Mouse (Mus musculus): ENCODE measurements around the gene Wdr83os. TPM values are rescaled to one million over a fixed set of nuclear protein-coding genes. Genes with fewer than 3 reads are reported as not detected.
A peak's percentile ranks its signal among the peaks of the same experiment; 100 is the strongest.

The Wdr83os gene
- polyA plus RNA-seq (2012; rRNA removed), result 121 and 139 TPM in 2 replicates

DNA sequence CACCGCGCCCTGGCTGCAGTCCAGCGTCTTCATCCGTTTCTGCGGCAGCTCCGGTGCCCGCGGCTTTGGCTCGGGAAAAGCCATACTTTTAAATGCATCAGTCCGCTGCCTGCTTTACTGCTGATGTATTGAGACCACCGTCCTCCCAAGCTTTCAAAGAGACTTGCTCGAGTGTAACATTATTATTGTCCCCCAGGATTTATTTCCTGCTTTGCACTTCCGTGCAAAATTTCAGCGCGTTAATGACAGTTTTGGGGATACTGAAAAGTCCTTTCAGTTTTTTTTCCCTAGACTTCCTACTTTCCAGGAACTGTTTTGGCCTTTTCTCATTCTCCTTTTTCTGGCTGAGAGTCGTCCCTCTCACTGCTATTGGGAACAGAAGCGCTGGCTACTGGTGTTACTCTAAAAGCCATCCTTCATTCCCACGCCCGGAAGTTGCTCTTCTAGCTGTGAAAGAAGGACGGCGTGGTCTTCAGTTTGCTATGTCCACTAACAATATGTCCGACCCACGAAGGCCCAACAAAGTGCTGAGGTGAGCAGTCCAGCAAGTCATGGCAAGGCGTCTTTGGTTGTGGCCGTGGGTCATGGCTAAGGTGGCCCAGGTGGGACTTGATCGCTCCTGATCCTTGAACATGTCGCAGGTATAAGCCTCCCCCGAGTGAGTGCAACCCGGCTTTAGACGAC is at the start of gene Wdr83os:
Wdr83os (plus strand) TSS at position 209 of the 684 bp plus-strand sequence.
- peak; percentile 36 for DNase-seq (ENCODE audit: low read depth, low spot score)
- under 1% methylated on average over 30 of the region's 30 CpGs for WGBS

DNA sequence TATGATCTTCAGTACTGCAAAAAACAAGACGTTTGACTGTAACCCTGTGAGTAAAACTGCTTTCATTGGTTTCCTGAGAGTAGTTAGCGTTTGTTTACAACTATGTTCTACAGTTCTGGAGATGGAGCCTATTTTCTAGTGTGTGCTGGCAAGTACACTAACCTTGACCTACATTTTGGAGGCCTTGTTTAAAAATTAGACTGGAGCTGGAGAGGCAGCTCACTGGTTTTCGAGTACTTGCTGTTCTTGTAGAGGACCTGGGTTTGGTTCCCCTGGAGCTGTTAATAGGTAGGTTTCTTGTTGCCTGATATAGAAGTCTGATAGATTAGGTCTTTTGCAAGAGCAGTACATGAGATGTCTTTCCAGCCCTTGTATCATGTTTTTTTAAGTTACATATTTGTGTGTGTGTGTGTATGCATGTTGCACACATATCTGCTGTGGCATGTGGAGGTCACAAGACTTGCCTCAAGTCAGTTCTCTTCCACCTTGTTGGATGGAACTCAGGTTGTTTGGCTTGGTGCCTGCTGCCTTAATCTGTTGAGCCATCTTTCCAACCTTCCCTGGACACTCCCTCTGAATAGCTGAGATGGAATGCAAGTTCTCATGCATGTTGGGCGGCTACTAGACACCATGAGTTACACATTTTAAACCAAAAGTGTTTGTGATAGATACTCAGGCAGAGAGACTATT is 47.8 kb upstream of the Wdr83os start:
- DNase-seq (ENCODE audit: low read depth, low spot score), result no peak
- 61% methylated on average over 4 of the region's 4 CpGs for WGBS

DNA sequence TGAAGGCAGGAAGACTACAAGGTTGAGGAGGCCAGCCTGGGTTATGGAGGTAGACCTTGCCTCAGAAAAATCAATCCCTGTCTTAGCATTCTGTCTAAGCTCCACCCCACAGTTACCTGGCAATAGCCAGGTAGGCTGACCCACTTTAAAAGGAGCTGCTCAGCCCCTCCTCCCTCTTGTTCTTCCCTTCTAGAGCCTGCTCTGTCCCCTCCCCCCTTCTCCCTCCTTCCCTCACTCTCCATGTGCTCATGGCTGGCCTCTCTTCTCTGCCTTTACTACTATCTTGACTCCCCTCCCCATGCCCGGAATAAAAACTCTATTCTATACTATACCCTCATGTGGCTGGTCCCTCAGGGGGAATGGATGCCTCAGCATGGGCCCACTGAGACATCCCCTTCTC is 46.7 kb upstream of the Wdr83os start:
- DNase-seq (ENCODE audit: low read depth, low spot score), result no peak
- 59% methylated on average over 1 of the region's 1 CpGs for WGBS

DNA sequence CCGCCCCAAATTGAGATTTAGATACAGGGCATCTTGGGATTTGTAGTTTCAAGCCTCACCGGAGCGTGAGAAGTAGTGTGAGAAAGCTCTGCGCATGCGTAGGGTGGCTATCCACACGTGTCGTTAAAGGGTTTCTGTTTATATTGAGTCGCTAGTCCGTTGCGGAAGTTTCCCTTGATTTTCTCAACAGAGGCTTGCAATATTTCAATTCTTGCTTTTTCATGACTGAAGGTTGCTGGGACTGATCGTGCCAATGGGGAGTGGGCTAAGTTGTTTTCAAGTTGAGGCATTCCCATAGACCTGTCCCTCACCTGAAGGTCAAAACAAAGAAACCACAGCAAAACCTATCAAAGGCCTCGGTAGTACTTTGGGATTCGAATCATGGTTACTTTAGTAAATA is 45.8 kb upstream of the Wdr83os start:
- 3% methylated on average over 13 of the region's 13 CpGs for WGBS
- DNase-seq (ENCODE audit: low read depth, low spot score), result no peak

DNA sequence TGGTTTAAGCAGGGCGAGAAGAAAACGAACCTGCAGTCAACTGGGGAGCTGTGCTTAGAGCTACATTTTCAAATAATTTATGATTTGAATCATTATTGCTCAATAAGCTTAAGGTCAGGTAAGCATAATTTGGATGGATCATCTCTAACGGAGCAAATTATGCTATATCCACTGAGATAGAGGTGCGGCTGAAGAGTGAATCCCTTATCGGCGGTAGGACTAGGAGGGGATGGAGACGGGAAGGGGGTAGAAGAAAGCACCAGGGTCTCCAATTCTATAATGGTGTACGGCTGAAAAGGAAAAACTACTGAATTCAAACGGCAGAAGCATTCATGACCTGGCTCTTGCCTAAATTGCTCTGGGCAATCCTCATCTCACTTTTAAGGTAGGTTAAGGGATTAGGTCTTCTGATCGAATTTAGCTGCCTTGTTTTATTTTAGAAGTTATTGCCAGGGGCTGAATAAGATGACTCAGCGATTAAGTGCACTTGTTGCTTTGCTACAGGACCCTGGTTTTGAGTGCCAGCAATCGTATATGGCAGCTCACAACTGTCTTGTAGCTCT is 45.3 kb upstream of the Wdr83os start:
- DNase-seq (ENCODE audit: low read depth, low spot score), result no peak
- WGBS, result 3% methylated on average over 12 of the region's 12 CpGs

DNA sequence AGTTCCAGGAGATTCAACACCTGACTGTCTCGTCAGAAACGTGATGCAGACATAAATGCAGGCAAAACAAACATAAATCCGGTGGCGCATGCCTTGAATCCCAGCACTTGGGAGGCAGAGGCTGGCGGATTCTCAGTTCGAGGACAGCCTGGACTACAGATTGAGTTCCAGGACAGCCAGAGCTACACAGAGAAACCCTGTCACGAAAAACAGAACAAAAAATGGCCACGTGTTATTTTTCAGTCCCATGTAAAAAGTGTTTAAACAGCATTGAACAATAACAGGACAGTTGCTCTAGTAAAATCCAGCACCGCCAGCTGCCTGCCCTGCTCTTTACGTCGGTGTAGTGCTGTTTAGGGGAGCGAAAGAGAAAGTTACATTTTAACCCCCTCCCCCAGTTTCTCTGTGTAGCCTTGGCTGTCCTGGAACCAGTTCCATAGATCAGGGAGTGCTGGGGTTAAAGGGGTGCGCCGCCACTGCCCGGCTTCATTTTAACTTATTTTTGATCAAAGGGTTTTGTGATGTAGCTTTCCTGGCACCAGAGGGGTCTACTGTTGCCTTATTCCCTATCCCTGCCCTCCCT is 44.7 kb upstream of the Wdr83os start:
- DNase-seq (ENCODE audit: low read depth, low spot score), result no peak
- WGBS, result under 1% methylated on average over 15 of the region's 15 CpGs

DNA sequence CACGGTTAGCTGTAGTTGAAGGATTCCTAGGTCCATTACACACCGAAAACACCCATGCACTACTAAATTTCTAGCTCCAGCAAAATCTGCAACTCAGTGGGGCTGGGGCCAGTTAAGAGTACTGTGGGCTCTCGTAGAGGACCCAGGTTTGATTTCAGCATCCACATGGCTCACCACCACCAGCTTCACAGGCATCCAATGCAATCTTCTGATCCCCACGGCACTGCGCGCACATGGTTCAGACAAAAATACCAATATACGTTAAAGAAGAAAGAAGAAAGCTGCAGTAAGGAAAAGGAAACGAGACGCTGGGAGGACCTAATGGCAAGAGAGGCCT is 44.2 kb upstream of the Wdr83os start:
- WGBS, result 0% methylated on average over 9 of the region's 9 CpGs
- no peak for DNase-seq (ENCODE audit: low read depth, low spot score)

DNA sequence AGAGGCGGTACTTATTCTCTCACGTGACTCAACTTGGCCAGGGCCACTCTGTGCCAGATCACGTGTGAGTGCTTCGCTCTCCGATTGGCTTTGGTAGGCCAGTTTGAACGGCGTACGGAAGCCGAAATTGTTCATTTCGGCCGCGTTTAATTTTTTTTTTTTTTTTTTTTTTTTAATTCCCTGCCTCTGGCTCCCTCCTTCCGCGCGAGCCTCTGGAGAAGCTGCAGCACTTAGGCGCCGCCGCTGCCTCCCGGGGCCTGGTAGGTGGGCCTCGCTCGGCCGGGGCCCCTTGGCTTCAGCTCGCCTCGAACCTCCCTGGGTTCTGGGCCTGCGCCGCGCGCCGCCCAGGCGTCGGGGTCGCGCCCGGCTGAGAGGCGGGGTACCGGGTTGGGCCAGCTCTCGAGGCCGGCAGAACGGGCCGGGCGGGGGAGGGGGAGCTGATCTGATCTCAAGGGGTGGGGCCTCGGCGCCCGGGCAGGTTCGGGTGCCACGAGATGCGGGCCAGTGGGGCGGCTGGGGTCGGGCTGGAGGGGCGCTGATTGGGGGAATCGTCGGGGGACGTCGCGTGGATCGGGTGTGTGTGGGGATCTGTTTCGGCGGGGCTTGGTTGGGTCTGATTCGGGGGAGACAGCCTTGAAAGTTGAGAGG is 43.7 kb upstream of the Wdr83os start, which contains the start of gene Tnpo2:
Tnpo2 (plus strand) TSS at position 198 of the 648 bp plus-strand sequence.
- DNase-seq (ENCODE audit: low read depth, low spot score), result peak; percentile 95
- WGBS, result under 1% methylated on average over 59 of the region's 59 CpGs

DNA sequence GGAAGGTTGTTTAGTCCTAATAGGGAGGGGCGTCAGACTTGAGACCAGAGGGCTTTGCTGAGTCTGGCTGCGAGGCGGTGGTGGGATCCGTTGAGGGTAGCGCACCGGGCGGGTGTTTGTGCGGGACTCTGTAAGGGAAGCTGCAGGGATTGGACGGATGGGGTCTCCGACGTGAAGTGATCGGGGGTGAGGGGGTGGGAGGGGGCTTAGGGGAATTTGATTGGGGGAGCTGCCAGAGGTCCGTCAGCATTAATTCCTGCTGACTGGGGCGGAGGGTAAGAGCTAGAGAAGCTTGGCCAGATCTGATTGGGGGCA is 43.2 kb upstream of the Wdr83os start:
- WGBS, result 1% methylated on average over 14 of the region's 14 CpGs
- DNase-seq (ENCODE audit: low read depth, low spot score), result no peak

DNA sequence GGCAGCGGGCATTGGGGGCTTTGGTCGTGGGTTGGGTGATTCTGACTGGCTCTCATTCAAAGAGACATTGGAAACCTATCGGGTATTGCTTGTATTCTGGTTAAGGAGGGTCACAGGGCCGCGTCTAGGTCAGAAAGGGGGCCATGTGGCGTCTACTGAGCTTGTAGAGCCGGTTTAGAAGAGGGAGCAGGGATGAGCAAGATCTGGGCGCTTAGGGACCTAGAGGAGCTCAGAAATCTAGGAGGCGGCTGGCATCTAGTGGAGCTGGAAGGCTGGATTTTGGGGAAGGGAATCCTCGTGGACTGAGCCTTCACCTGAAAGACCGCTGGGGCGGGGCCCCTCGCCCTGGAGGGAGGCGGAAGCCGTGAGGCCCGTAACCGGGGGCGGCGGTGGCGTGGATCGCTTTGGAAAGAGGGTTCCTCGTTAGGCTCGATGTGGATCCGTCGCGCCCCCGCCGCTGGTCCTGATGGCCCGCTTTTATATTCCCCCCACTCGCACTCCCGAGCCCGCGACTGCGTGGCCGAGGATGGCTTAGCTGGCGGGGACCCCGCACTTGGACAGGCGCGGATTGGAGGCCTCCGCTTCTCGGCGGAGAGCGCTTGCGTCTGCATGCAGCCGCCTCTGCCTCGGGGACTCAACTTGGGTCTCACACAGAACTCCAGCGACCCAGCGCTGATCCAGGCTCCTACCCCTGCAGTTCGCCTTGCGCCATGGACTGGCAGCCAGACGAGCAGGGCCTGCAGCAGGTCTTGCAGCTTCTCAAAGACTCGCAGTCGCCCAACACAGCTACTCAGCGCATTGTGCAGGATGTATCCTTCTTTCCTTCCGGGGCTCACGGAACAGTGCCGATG is 42.6 kb upstream of the Wdr83os start:
- no peak for DNase-seq (ENCODE audit: low read depth, low spot score)
- 1% methylated on average over 57 of the region's 57 CpGs for WGBS

DNA sequence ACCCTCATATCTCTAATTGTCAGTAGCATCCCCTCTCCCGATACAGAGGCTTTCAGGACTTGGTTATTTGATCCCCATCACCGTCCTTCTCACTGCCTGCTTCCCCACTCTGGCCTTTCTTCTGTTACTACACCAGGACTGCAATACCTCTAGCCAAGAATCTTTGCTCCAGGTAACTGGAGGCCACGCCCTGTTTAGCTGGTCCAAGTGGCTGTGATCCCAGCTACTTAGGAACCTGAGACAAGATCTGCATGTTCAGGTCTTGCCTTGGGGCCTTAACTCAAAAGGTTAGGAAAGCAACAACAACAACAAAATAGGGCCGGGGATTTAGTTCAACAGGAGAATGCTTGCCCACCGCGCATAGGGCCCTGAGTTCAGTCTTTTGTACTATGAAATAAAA is 36.9 kb upstream of the Wdr83os start:
- DNase-seq (ENCODE audit: low read depth, low spot score), result no peak
- 87% methylated on average over 6 of the region's 6 CpGs for WGBS

DNA sequence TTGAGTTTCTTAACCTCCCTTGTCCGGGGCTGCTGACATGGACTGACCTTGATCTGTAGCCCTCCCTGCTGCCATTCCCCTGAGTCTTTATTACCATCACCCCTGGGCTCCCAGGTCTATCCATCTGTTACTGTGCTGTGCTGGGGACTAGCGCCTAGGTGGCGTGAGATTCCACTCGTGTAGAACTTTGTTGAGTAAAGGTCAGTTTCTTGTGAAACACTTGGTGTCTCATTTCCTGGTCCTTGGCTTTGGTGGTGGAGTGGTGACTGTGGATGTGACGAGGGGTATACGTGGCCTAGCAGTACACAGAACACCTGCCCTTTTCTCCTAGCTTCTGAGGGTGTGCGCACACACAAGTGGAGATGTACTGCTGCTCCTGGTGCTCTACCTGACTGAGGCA is 23.2 kb upstream of the Wdr83os start:
- WGBS, result 64% methylated on average over 7 of the region's 7 CpGs
- no peak for DNase-seq (ENCODE audit: low read depth, low spot score)

DNA sequence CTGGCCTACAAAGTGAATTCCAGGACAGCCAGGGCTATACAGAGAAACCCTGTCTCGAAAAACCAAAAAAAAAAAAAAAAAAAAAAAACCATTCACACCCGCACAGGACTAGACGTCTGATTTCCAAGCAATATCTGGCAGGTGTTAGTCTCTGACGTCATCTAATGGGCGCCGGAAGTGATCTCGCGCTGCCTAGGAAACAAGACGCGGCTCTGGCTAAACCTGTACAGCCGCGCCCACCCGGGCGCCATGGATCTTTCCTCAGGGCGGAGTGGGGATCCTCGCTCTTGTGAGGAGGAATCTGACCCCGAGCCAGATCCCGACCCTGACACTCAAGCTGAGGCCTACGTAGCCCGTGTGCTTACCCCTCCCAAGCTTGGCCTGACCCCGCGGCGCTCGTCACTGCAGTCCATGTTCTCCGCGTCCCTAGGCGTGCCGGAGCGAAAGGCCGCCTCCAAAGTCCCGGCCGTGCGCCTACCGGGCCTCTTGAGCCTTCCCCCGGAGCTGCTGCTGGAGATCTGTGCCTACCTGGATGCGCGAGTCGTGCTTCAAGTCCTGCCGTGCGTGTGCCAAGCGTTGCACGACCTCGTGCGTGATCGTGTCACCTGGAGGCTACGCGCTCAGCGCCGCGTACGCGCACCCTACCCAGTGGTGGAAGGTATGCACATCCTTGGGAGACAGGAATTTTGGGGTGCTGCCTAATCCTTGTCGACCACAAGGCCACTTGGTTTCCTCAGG is 20.5 kb upstream of the Wdr83os start, which contains the start of gene Fbxw9:
Fbxw9 (plus strand) TSS at position 177 of the 738 bp plus-strand sequence.
- peak; percentile 84 for DNase-seq (ENCODE audit: low read depth, low spot score)
- WGBS, result under 1% methylated on average over 53 of the region's 53 CpGs

DNA sequence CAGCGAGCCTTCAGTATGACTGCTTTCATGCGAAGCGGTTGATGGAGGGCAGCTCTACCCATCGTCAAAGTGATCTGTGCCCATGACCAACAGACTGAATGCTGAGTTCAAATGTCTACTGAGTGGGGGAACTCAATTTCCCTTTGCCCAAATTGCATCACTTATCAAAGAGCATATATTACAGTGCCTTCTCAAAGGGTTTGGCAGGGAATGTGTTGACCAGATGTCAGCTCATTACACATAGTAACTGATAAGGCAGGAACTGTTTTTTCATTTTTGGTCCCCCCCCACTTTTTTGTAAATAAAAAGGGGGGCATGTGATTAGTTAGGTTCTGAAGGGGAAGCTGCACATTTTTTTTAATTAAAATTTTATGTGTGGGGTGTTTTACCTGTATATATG is 17.9 kb upstream of the Wdr83os start:
- WGBS, result 92% methylated on average over 4 of the region's 4 CpGs
- no peak for DNase-seq (ENCODE audit: low read depth, low spot score)

DNA sequence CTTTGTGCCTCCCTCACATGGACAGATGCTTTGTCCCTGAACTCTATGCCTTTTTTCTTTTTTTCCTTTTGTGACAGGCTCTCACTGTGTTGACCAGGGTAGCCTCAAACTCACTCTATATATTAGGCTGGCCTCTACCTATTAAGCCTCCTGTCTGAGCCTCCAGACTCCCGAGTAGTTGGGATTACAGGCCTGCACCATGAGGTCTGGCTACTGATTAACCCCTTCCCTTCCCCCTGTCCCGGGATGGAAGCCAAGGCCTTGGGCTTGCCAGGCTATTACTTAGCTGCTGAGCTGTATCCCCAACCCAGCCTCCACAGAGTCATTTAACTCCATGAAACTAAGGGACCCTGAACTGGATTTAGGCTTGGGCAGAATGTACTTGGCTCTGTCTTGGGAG is 15.3 kb upstream of the Wdr83os start:
- DNase-seq (ENCODE audit: low read depth, low spot score), result no peak
- WGBS, result 21% methylated on average over 2 of the region's 2 CpGs

DNA sequence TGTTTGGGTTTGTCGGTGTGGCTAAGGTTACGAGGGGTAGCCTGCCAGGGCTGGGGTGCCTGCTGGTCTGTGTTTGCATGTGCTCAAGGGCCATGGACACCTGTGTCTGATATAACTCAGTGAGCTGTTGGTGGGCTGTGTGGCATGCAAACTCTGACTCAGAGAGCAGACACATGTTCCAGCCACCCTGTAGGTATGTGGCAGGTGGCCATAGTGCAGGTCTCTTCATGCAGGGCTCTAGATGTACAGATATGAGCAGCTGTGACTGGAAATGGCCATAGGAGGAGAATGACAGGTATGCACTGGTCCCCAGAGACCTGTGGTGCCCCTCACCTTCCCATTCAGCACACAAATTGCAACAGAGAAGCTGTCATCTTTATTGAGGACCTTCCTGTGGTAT is 13.4 kb upstream of the Wdr83os start:
- WGBS, result 95% methylated on average over 2 of the region's 2 CpGs
- DNase-seq (ENCODE audit: low read depth, low spot score), result no peak

DNA sequence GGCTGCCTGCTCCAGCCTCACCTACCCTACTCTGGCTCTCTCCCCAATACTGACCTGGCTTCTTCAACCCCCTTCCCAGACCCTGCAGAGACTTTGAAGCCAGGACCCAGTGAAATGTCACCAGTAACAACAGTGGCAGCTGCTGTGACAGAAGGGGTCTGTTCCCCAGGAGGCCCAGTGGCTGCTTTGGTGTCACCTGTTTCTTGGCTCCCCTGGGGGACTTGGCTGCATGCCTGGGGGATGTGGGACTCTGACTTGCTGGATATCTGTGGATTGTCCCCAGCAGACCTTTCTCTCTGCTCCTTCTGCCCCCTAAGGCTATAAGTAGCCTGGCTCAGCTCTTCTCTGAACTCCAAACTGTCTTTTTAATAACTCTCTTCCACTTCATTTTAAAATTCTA is 12.6 kb upstream of the Wdr83os start, which contains the start of gene Gm5741:
Gm5741 (minus strand) TSS at position 1 of the 400 bp plus-strand sequence.
- no peak for DNase-seq (ENCODE audit: low read depth, low spot score)

DNA sequence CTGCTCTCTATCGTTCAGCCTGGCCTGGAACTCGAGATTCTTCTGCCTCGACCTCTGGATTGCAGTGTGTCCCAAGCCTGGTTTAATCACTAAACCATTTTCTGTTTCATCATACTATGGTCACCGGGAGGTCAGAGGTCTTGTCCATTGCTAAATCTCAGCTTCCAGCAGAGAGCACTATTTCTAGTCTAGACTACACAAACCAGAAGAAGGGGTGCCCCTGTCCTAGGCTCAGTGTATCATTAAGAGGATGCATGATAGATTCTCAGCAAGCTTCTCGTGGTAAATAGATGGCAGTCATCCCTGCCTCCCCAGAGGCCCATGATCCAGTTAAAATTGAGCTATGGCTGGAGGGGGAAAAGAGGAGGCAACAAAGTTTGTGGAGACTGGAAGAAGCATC is 9.5 kb upstream of the Wdr83os start:
- DNase-seq (ENCODE audit: low read depth, low spot score), result no peak
- 63% methylated on average over 5 of the region's 5 CpGs for WGBS

All from large intestine, adult 2 months (tissue).